In the genomic region with DNA sequence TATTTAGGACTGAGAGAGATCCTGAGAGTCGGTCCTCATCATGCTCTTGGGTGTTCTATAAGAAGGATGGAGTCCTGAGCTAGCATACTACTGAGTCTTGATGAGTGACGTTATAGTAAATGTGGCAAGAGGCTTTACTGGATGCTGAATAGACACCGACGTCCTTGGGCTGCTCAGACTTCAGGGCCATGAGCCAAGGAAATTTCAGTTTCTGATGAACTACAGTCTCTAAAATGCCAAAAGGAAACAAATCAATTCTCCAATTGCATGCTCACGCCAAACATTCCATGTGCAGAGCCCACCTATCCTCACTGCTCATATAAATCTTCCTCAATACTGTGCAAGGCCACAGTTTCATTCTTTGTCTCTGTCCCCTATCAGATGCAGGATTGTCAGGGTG, we compare ENCODE assay signal across 24 mouse cellular contexts.
DNase-seq lines count a peak whose midpoint lies in the region; ATAC-seq and TF ChIP-seq lines count a peak whose summit lies in the region.
"Had no signal": no experiment of that assay in that cellular context is flagged by ENCODE, and none has a peak within 500 bp of the region (broad histone marks: within the 10 kb centered on the region; RNA-seq: fewer than 3 reads in every experiment).

No protein-coding gene starts in this region.

- peak; percentile 21 to 75 for DNase-seq in adrenal gland, adult (ENCODE audit: inconsistent age in 2 of 2, low spot score in 1 of 2)
- DNase-seq in adrenal gland, postnatal 4 days (ENCODE audit: low spot score in 2 of 2): no peak
- DNase-seq in hindbrain, embryonic 10.5 days (ENCODE audit: low spot score): no peak
- DNase-seq in hindbrain, postnatal 0 days (ENCODE audit: low spot score): no peak
- DNase-seq in kidney, postnatal 14 days: peak; percentile 27
- no peak for DNase-seq in kidney, adult 18-20 months
- DNase-seq in liver: no peak
- DNase-seq: B cell, adult 2 months; cerebellum, adult 11 months; cerebellum, adult 8-10 months; cerebellum, postnatal 14 days; embryo, embryonic 11 days; gastrocnemius, postnatal 10 days; heart, adult 2 months; heart, postnatal 14 days had no signal

- ATAC-seq in hindbrain, postnatal 0 days: no peak
- ATAC-seq: CD4-positive, CD25-positive, alpha-beta regulatory T cell, adult 4 months; forebrain, embryonic 16.5 days; intestine, embryonic 16.5 days had no signal

- no peak overlapping the region for H3K4me2 ChIP-seq in hindbrain, postnatal 0 days (ENCODE audit: low read depth, low read length)
- H3K4me2 ChIP-seq: embryonic facial prominence, embryonic 12.5 days; forebrain, embryonic 12.5 days; heart, embryonic 11.5 days; heart, embryonic 15.5 days; hindbrain, embryonic 14.5 days had no signal

- H3K27ac ChIP-seq in hindbrain, embryonic 10.5 days: 0 out of 2 replicates have a peak overlapping the region, but pooled peaks have one; percentile 16
- H3K27ac ChIP-seq in hindbrain, postnatal 0 days: no peak overlapping the region
- H3K27ac ChIP-seq: embryonic facial prominence, embryonic 12.5 days; forebrain, embryonic 12.5 days; heart, adult 2 months; heart, embryonic 15.5 days; hindbrain, embryonic 14.5 days had no signal

- no peaks in the 10 kb centered on the region for H3K36me3 ChIP-seq in hindbrain, embryonic 10.5 days
- H3K36me3 ChIP-seq in hindbrain, postnatal 0 days (ENCODE audit: insufficient read depth, low read length): no peaks in the 10 kb centered on the region
- H3K36me3 ChIP-seq: embryonic facial prominence, embryonic 12.5 days; forebrain, embryonic 12.5 days; G1E; heart, embryonic 15.5 days had no signal

- H3K27me3 ChIP-seq in hindbrain, embryonic 10.5 days (ENCODE audit: insufficient read depth, poor library complexity, severe bottlenecking): no peaks in the 10 kb centered on the region
- H3K27me3 ChIP-seq in hindbrain, postnatal 0 days (ENCODE audit: insufficient read depth, low read length): no peaks in the 10 kb centered on the region
- H3K27me3 ChIP-seq: embryonic facial prominence, embryonic 12.5 days; forebrain, embryonic 12.5 days; heart, embryonic 15.5 days had no signal

- H3K4me3 ChIP-seq in hindbrain, embryonic 10.5 days: no peak overlapping the region
- H3K4me3 ChIP-seq in hindbrain, postnatal 0 days (ENCODE audit: low read length): no peak overlapping the region
- H3K4me3 ChIP-seq: embryonic facial prominence, embryonic 12.5 days; forebrain, embryonic 12.5 days; heart, adult 2 months; heart, embryonic 15.5 days had no signal

- peaks cover 4% of the 10 kb centered on the region for H3K4me1 ChIP-seq in hindbrain, embryonic 10.5 days (replicated peaks)
- no peaks in the 10 kb centered on the region for H3K4me1 ChIP-seq in hindbrain, postnatal 0 days (ENCODE audit: insufficient read depth, low read length)
- H3K4me1 ChIP-seq: embryonic facial prominence, embryonic 12.5 days; forebrain, embryonic 12.5 days; heart, embryonic 15.5 days had no signal

- no peak for TF ChIP-seq CTCF in hindbrain, postnatal 0 days (IDR thresholded peaks at IDR 0.05; ENCODE audit: low read depth)

- no peaks in the 10 kb centered on the region for H3K9me3 ChIP-seq in hindbrain, embryonic 10.5 days
- H3K9me3 ChIP-seq in hindbrain, postnatal 0 days (ENCODE audit: low read length): no peaks in the 10 kb centered on the region
- H3K9me3 ChIP-seq: embryonic facial prominence, embryonic 12.5 days; forebrain, embryonic 12.5 days; heart, embryonic 15.5 days had no signal

- no peak overlapping the region for H3K9ac ChIP-seq in hindbrain, postnatal 0 days (replicated peaks; ENCODE audit: low read length)
- H3K9ac ChIP-seq: embryonic facial prominence, embryonic 12.5 days; forebrain, embryonic 12.5 days; heart, embryonic 15.5 days; hindbrain, embryonic 14.5 days had no signal

- WGBS in hindbrain, embryonic 10.5 days: 90% methylated on average over 5 of the region's 5 CpGs
- WGBS in hindbrain, postnatal 0 days: 70% methylated on average over 5 of the region's 5 CpGs

Comparison
In these comparisons a context has a peak if more than half of its experiments do, and no peak if none do; other contexts are left out.
1. DNase-seq: peak in adrenal gland, adult (2 of 2) and kidney, postnatal 14 days (single experiment); none in adrenal gland, postnatal 4 days (0 of 2), hindbrain, embryonic 10.5 days (single experiment), hindbrain, postnatal 0 days (single experiment), kidney, adult 18-20 months (single experiment) and liver (single experiment).